Mouse (Mus musculus) mouse embryonic stem cell (cell line): ENCODE measurements around the gene Kif11.

Experiments
- in situ Hi-C, 2 experiments: fragments of 300-500 bp; cut with MboI; formaldehyde crosslinking; loops; 1 replicate in 1 of 2; 3 replicates in 1 of 2; pipeline ENCODE4 v1.14.3; 2019 to 2020; ENCODE audit warnings: low sequenced_read_pairs in 2 of 2, low pct_unique_long_range_greater_than_20kb in 1 of 2, mixed read lengths in 1 of 2; ENCODE audit not compliant: unreplicated experiment in 1 of 2

Kif11 gene

GRCm38 (mm10) chr19:37370356-37370755 lies 5.8 kb upstream of the Kif11 start:
- in situ Hi-C loops: no loop called here

GRCm38 (mm10) chr19:37374941-37375754 lies 1.1 kb upstream of the Kif11 start:
- in situ Hi-C loops: loop anchor here in 1 of 2 experiments (5.0 kb wide), 1 partner anchor 458 kb away; the partner anchor contains the start of gene Fgfbp3

GRCm38 (mm10) chr19:37376841-37377240 lies 638 bp downstream of the Kif11 start:
- in situ Hi-C loops: loop anchor here in 1 of 2 experiments (5.0 kb wide), 1 partner anchor 460 kb away; the partner anchor contains the start of gene Fgfbp3

- in situ Hi-C loops: loop anchor here in 1 of 2 experiments (5.0 kb wide), 1 partner anchor 460 kb away; the partner anchor contains the start of gene Fgfbp3
Observed at GRCm38 (mm10) chr19:37377404-37377990, 1.3 kb downstream of the Kif11 start.

GRCm38 (mm10) chr19:37378816-37379215 lies 2.6 kb downstream of the Kif11 start:
- in situ Hi-C loops: loop anchor here in 1 of 2 experiments (5.0 kb wide), 1 partner anchor 462 kb away; the partner anchor contains the start of gene Fgfbp3

GRCm38 (mm10) chr19:37386126-37386525 lies 9.9 kb downstream of the Kif11 start:
- in situ Hi-C loops: no loop called here

- in situ Hi-C loops: no loop called here
Observed at GRCm38 (mm10) chr19:37391869-37392268, 15.7 kb downstream of the Kif11 start.

GRCm38 (mm10) chr19:37396279-37396678 lies 20.1 kb downstream of the Kif11 start:
- in situ Hi-C loops: no loop called here

GRCm38 (mm10) chr19:37400936-37401335 lies 24.7 kb downstream of the Kif11 start:
- in situ Hi-C loops: no loop called here

- in situ Hi-C loops: no loop called here
Observed at GRCm38 (mm10) chr19:37418294-37418693, 42.1 kb downstream of the Kif11 start.

- in situ Hi-C loops: no loop called here
Observed at GRCm38 (mm10) chr19:37419613-37420012, 43.4 kb downstream of the Kif11 start.

- in situ Hi-C loops: loop anchor here in 1 of 2 experiments (25.0 kb wide), 1 partner anchor 109 kb away; no protein-coding TSS in a partner anchor
Observed at GRCm38 (mm10) chr19:37428589-37428988, 52.4 kb downstream of the Kif11 start.

- in situ Hi-C loops: loop anchor here in 1 of 2 experiments (25.0 kb wide), 1 partner anchor 106 kb away; no protein-coding TSS in a partner anchor
Observed at GRCm38 (mm10) chr19:37431139-37431756, 55.0 kb downstream of the Kif11 start.

- in situ Hi-C loops: loop anchor here in 1 of 2 experiments (25.0 kb wide), 1 partner anchor 104 kb away; no protein-coding TSS in a partner anchor
Observed at GRCm38 (mm10) chr19:37432868-37433570, 56.8 kb downstream of the Kif11 start.

- in situ Hi-C loops: loop anchor here in 1 of 2 experiments (25.0 kb wide), 1 partner anchor 103 kb away; no protein-coding TSS in a partner anchor
Observed at GRCm38 (mm10) chr19:37433895-37434262, 57.7 kb downstream of the Kif11 start.

GRCm38 (mm10) chr19:37434263-37434951 lies 58.2 kb downstream of the Kif11 start, which contains the start of gene Hhex:
Gene Hhex, plus strand, starts transcription at chr19:37434810.
- in situ Hi-C loops: loop anchor here in 1 of 2 experiments (25.0 kb wide), 1 partner anchor 103 kb away; no protein-coding TSS in a partner anchor

- in situ Hi-C loops: loop anchor here in 1 of 2 experiments (25.0 kb wide), 1 partner anchor 102 kb away; no protein-coding TSS in a partner anchor
Observed at GRCm38 (mm10) chr19:37435041-37435852, 59.0 kb downstream of the Kif11 start.
